Mouse (Mus musculus) midbrain, embryonic 14.5 days (tissue): ENCODE results near the gene Tlx3. TPM values are rescaled to one million over a fixed set of nuclear protein-coding genes. Genes with fewer than 3 reads are reported as not detected.
A peak's percentile ranks its signal among the peaks of the same experiment; 100 is the strongest.

Source experiments
- ATAC-seq: fragments of 200-750 bp; cut with Nextera tagmentation; 2 replicates; pipeline ENCODE4 v1.8.0; 2017; ENCODE audit warnings: moderate number of reproducible peaks, moderate library complexity; ENCODE audit not compliant: low FRiP score, low TSS enrichment
- DNase-seq: peaks from one replicate; pipeline ENCODE4 v3.0.0-alpha.2; 2015
- H3K27ac ChIP-seq: fragments of 300-500 bp; sonication (generic); replicated peaks from 2 replicates; pipeline ENCODE4 v1.5.1; 2014; ENCODE audit warnings: mild to moderate bottlenecking, low read depth, low read length, moderate library complexity
- H3K27me3 ChIP-seq: fragments of 300-500 bp; sonication (generic); 2 replicates; pipeline ENCODE4 v1.6.1; 2014; ENCODE audit warnings: low read length, control low read depth, mixed read lengths; ENCODE audit not compliant: control insufficient read depth, insufficient read depth
- H3K36me3 ChIP-seq: fragments of 300-500 bp; sonication (generic); 2 replicates; pipeline ENCODE4 v1.6.1; 2014; ENCODE audit warnings: low read length, control low read depth; ENCODE audit not compliant: control insufficient read depth, insufficient read depth
- H3K4me1 ChIP-seq: fragments of 300-500 bp; sonication (generic); 2 replicates; pipeline ENCODE4 v1.6.1; 2014; ENCODE audit warnings: mild to moderate bottlenecking, antibody characterized with exemption, low read length, control low read depth; ENCODE audit not compliant: control insufficient read depth, insufficient read depth
- H3K4me2 ChIP-seq: fragments of 300-500 bp; sonication (generic); 2 replicates; pipeline ENCODE4 v1.6.1; 2014; ENCODE audit warnings: mild to moderate bottlenecking, low read length, moderate library complexity
- H3K4me3 ChIP-seq: fragments of 300-500 bp; sonication (generic); replicated peaks from 2 replicates; pipeline ENCODE4 v1.5.1; 2014; ENCODE audit warnings: low read depth, low read length
- H3K9ac ChIP-seq: fragments of 300-500 bp; sonication (generic); replicated peaks from 2 replicates; pipeline ENCODE4 v1.6.1; 2014; ENCODE audit warnings: mild to moderate bottlenecking, low read length, moderate library complexity
- H3K9me3 ChIP-seq: fragments of 300-500 bp; sonication (generic); 2 replicates; pipeline ENCODE4 v1.6.1; 2016; ENCODE audit warnings: low read length, control low read depth, mixed read lengths; ENCODE audit not compliant: control insufficient read depth
- WGBS: fragments of 180-500 bp; shearing (Covaris S2); extraction: QIAGEN DNeasy Blood & Tissue Kit; methylation state at CpG from one replicate; pipeline ENCODE4 v1.1.7; 2014; 5-methylcytosine and 5-hydroxymethylcytosine counted together
- polyA plus RNA-seq: library from polyadenylated mRNA; unstranded; fragments of >200 nt; fragmentation: Nextera tagmentation; extraction: Ambion mirVana; gene quantifications from 2 replicates; pipeline ENCODE4 v1.2.1, GENCODE M21; 2014

Tlx3 gene
- polyA plus RNA-seq, 1 experiment from 2014 or later: 3.3 TPM

DNA sequence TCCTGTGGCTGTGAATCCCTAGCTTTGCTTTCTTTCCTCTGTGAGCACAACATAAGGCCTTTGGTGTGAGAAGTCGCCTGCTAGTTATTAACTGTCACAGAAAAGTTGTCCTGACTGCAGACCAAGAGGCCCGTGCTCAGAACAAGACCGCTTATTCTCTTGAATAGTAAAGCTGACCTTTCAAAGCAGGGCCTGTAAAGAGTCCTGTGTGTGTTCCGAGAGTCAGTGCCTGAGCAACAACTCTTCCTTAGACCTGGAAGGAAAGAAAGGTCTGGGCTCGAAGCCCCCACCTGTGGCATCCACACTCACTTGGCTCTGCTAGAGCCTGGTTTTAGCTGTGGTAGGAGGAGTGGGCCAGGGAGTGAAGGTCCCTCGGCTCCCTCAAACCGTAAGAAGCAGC lies 8.3 kb downstream of the Tlx3 start:
- no peak overlapping the region for H3K4me2 ChIP-seq
- peaks cover 61% of the 10 kb centered on the region for H3K27me3 ChIP-seq
- no peak overlapping the region for H3K4me3 ChIP-seq
- 0 out of 2 replicates have a peak, but pooled peaks cover under 1% of the 10 kb centered on the region for H3K4me1 ChIP-seq
- H3K9ac ChIP-seq: no peak overlapping the region
- no peak overlapping the region for H3K27ac ChIP-seq
- 22% methylated on average over 7 of the region's 7 CpGs for WGBS
- H3K36me3 ChIP-seq: no peaks in the 10 kb centered on the region
- no peak for DNase-seq
- no peak for ATAC-seq
- H3K9me3 ChIP-seq: 0 out of 2 replicates have a peak, but pooled peaks cover 6% of the 10 kb centered on the region

DNA sequence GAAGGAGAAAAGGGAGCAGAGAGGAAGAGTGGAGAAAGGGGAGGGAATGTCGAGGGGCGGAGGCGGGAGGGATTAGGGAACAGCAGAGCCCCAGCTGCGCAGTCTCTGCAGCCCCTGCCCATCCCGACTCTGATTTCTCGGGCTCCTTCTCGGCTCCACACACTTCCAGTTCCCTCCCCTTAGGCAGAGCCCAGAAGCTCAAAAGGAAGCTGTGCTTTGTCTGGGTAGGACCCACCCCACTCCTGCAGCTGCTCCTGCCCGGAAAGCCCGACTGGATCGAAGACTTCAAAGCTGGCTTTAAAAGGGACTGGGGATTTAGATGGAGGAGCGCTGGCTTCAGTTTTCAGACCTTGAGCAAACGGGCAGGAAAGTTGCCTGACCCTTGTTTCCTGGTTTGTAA lies 9.7 kb downstream of the Tlx3 start:
- H3K9me3 ChIP-seq: 0 out of 2 replicates have a peak, but pooled peaks cover 6% of the 10 kb centered on the region
- ATAC-seq (peak; percentile 48; the same call in 1 of the 2 replicates), DNase-seq (peak; percentile 42)
- H3K9ac ChIP-seq: no peak overlapping the region
- H3K27ac ChIP-seq: no peak overlapping the region
- H3K27me3 ChIP-seq: peaks cover 50% of the 10 kb centered on the region
- H3K36me3 ChIP-seq: no peaks in the 10 kb centered on the region
- H3K4me2 ChIP-seq: peak overlapping the region; percentile 24; the same call in 1 of the 2 replicates
- WGBS: under 1% methylated on average over 12 of the region's 12 CpGs
- no peak overlapping the region for H3K4me3 ChIP-seq
- H3K4me1 ChIP-seq: no peaks in the 10 kb centered on the region

DNA sequence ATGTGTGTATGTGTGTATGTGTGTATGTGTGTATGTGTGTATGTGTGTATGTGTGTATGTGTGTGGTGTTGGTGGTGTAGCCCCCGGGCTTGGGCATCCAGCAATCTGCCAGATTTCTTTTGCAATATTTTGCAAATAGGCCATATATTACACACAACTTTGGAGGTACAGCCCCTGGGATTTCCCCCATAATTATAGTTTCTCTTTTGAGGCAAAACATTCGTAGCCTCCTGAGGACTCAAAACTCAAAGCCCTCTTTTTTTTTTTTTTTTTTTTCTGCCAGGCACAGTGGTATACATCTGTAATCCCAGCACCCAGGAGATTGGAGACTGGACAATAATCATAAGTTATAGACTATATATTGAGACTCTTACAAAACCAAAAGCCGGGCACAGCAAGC lies 21.6 kb downstream of the Tlx3 start:
- Histone ChIP-seq H3K27ac (no peak overlapping the region), H3K4me1 (0 out of 2 replicates have a peak, but pooled peaks cover 6% of the 10 kb centered on the region), H3K4me2 (no peak overlapping the region), H3K27me3 (peaks cover 8% of the 10 kb centered on the region; the same call in 1 of the 2 replicates), H3K9ac (no peak overlapping the region), H3K36me3 (no peaks in the 10 kb centered on the region), H3K9me3 (no peaks in the 10 kb centered on the region), H3K4me3 (no peak overlapping the region)
- ATAC-seq: no peak
- DNase-seq: no peak
- WGBS: 79% methylated on average over 3 of the region's 3 CpGs

DNA sequence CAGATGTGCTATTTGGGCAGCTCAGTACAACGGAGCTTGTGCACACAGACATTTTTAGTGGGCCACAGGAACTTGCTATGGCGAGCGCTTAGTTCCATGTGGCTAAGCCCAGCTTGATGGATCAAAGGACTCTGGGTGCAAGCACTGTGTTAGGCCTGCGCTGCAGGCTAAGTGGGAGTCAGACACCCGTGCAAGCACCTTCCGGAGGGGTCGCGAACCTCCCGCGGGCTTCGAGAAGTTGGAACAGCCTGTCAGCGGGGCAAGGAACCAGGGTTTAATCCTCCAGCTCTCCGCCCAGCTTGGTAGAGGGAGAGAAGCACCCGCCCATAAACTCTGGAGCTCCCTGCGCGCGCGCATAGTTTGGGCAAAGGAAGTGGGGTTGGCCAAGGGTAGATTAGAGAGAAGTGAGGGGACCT lies 22.7 kb downstream of the Tlx3 start:
- DNase-seq: peak; percentile 53
- H3K4me1 ChIP-seq: 0 out of 2 replicates have a peak, but pooled peaks cover 6% of the 10 kb centered on the region
- no peaks in the 10 kb centered on the region for H3K36me3 ChIP-seq
- no peak overlapping the region for H3K27ac ChIP-seq
- peaks cover 8% of the 10 kb centered on the region; the same call in 1 of the 2 replicates for H3K27me3 ChIP-seq
- peak overlapping the region; percentile 34; the same call in 1 of the 2 replicates for H3K9ac ChIP-seq
- H3K4me3 ChIP-seq: 0 out of 2 replicates have a peak overlapping the region, but pooled peaks have one; percentile 1
- 4% methylated on average over 18 of the region's 18 CpGs for WGBS
- no peak for ATAC-seq
- H3K9me3 ChIP-seq: no peaks in the 10 kb centered on the region
- peak overlapping the region; percentile 35 for H3K4me2 ChIP-seq

DNA sequence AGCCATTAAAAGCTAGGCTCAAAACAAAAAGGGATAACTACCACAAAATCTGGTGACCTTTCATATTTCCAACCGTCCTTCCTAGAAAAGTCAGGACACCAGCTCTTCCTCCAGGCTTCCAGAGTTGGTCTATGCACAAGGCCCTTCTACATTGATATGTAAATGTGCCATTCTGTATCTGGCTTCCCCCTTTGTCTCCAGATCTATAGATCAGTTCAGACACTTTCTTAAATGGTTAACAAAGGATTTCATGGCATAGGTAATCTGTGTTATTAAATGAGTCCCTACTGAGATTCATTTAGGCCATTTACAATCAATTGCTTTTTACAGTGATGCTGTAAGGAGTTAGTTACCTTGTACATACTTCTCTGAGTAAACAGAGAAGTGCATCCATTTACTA lies 23.6 kb downstream of the Tlx3 start:
- Histone ChIP-seq H3K27me3 (peaks cover 8% of the 10 kb centered on the region; the same call in 1 of the 2 replicates), H3K27ac (no peak overlapping the region), H3K4me3 (no peak overlapping the region), H3K4me2 (no peak overlapping the region), H3K9me3 (no peaks in the 10 kb centered on the region), H3K4me1 (0 out of 2 replicates have a peak, but pooled peaks cover 6% of the 10 kb centered on the region), H3K9ac (no peak overlapping the region), H3K36me3 (no peaks in the 10 kb centered on the region)
- WGBS: 11% methylated on average over 1 of the region's 1 CpGs
- ATAC-seq: no peak
- no peak for DNase-seq

DNA sequence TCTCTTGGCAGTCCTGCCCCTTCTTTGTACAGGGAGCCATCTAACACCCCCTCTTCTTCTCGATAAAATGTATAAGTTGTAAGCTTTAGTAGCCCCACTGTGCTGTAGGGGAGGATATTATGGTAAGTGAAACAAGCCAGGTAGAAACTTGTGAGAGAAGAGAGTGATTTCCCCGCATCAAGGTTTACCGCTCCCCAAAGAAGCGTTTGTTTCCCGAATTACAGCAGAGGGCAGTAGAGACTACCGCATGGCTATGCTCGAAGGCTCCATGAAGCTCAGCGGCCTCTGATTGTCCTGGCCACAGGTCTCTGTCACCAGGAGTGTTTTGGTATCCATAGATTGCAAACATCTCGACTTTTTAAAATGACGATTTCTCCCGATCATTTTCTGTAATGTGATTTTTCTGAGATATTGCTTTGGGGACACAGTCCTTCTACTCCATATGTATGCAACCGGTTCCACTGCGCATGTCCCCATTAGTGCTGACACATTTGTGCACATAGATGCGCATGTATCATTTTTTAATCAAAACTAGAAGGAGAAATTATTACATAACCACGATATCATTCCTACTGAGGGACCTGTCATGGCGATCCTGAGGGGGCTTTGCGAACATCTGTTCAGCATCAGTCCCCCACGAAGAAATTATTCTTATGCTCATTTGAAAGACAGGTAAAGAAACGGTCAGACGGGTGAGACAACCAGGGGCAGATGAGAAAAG lies 26.7 kb downstream of the Tlx3 start:
- H3K27ac ChIP-seq: no peak overlapping the region
- no peaks in the 10 kb centered on the region for H3K9me3 ChIP-seq
- no peak overlapping the region for H3K9ac ChIP-seq
- ATAC-seq (no peak; the same call in 1 of the 2 replicates), DNase-seq (peak; percentile 90)
- WGBS: 33% methylated on average over 20 of the region's 20 CpGs
- no peak overlapping the region for H3K4me3 ChIP-seq
- H3K4me2 ChIP-seq: no peak overlapping the region
- no peaks in the 10 kb centered on the region for H3K36me3 ChIP-seq
- H3K27me3 ChIP-seq: peaks cover 8% of the 10 kb centered on the region; the same call in 1 of the 2 replicates
- 0 out of 2 replicates have a peak, but pooled peaks cover 6% of the 10 kb centered on the region for H3K4me1 ChIP-seq

DNA sequence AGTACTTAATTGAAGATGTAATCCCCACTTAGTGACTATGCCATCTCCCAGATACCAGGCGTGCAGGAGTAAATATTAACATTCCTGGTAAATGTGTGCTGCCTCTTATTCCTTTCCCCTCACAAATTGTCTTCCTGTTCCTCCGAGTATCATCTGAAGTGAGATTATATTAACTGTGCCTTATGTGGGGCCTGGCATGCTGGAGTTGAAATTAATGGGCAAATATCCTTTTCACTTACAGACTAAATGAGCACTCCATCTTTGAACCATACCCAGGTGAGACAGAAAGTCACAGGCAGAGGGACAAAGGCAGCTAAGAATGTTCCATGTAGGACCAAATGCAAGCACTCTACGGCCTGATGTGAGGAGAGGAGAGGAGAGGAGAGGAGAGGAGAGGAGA lies 27.6 kb downstream of the Tlx3 start:
- Histone ChIP-seq H3K4me1 (0 out of 2 replicates have a peak, but pooled peaks cover 4% of the 10 kb centered on the region), H3K36me3 (no peaks in the 10 kb centered on the region), H3K4me2 (no peak overlapping the region), H3K27me3 (peaks cover 8% of the 10 kb centered on the region; the same call in 1 of the 2 replicates), H3K9me3 (no peaks in the 10 kb centered on the region), H3K27ac (no peak overlapping the region), H3K9ac (no peak overlapping the region), H3K4me3 (no peak overlapping the region)
- WGBS: 86% methylated on average over 3 of the region's 3 CpGs
- ATAC-seq (no peak), DNase-seq (no peak)

DNA sequence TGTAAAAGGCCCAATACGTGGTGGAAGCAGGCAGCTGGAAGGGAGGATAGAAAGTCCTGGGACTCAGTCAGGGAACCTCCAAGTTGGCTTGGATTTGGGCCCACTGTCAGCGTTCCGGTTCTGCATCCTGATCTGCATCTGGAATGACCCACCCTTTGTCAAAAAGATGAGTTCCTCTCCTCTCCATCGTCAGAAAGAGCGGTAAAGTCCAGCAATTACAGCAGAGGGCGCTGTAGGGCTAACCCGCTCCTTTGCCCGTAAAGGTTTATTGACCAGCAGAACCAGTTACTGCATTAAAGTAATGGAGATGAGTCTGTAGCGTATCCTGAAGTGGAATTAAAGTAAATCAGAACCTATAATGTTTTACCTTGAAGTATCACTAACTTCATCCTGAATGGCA lies 32.9 kb downstream of the Tlx3 start:
- Histone ChIP-seq H3K9ac (no peak overlapping the region), H3K27me3 (no peaks in the 10 kb centered on the region), H3K4me2 (no peak overlapping the region), H3K4me3 (no peak overlapping the region), H3K9me3 (no peaks in the 10 kb centered on the region), H3K27ac (no peak overlapping the region), H3K36me3 (no peaks in the 10 kb centered on the region), H3K4me1 (no peaks in the 10 kb centered on the region)
- ATAC-seq (no peak), DNase-seq (peak; percentile 74)
- WGBS: 16% methylated on average over 9 of the region's 9 CpGs
